Mouse (Mus musculus): Measurements from ENCODE around the gene Prss46.

- TF ChIP-seq CTCF (conservative IDR thresholded peaks at IDR 0.05 in 1 of 2, IDR thresholded peaks at IDR 0.05 in 1 of 2; ENCODE audit: low read depth in 2 of 2, low read length in 2 of 2), result no peak
- TF ChIP-seq EP300 (IDR thresholded peaks at IDR 0.05; ENCODE audit: low read length), result no peak
- no peak for TF ChIP-seq MAZ (IDR thresholded peaks at IDR 0.05; ENCODE audit: low read depth, low read length)
Measured at GRCm38 (mm10) chr9:110896595-110896994, 52.3 kb downstream of the Prss46 start.

All from CH12.LX (cell line).